Mouse (Mus musculus): ENCODE measurements around the gene Lrrc10. TPM values are rescaled to one million over a fixed set of nuclear protein-coding genes. Genes with fewer than 3 reads are reported as not detected.

The Lrrc10 gene
- polyA plus RNA-seq (2017; shearing (Covaris generic)): not detected

DNA sequence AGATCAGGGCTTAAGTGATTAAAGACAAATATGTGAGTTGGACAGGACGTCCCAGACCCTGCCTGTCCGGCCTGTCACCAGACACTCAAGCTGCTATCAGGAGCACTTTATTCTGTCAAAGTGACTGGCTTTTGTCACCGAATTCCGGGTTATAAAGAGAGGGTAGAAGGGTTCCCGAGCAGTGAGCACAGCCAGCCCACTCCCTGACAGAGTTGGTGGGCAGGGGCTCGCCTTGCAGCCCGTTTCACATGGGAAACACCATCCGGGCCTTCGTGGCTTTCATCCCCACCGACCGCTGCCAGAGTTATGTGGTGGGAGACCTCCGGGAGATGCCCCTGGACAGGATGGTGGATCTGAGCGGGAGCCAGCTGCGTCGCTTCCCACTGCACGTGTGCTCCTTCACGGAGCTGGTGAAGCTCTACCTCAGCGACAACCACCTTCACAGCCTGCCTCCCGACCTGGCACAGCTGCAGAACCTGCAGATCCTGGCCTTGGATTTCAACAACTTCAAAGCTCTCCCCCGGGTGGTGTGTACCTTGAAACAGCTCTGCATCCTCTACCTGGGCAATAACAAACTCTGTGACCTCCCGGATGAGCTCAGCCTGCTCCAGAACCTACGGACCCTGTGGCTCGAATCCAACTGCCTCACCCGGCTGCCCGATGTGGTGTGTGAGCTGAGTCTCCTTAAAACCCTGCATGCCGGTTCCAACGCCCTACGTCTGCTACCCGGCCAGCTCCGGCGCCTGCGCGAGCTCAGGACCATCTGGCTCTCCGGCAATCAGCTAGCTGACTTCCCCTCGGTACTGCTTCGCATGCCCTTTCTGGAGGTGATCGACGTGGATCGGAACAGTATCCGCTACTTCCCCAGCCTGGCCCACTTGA, at the start of gene Lrrc10:
Gene Lrrc10 (plus strand): TSS at position 167 of the 882 bp plus-strand sequence.

GRCm38 (mm10) chr10:117063254-117064021, 18.3 kb downstream of the Lrrc10 start, which contains the start of gene Cct2:
Gene Cct2 (minus strand): TSS chr10:117063814.

Other genes with a start within 250 kb of the Lrrc10 start
- not detected for gene Myrfl, start 148.4 kb upstream of the Lrrc10 start, polyA plus RNA-seq (2017; shearing (Covaris generic))
- 19.3 TPM for gene Rab3ip, start 94.6 kb upstream of the Lrrc10 start, polyA plus RNA-seq (2017; shearing (Covaris generic))
- gene Gm10271, start 72.7 kb upstream of the Lrrc10 start, polyA plus RNA-seq (2017; shearing (Covaris generic)): not detected
- not detected for gene Best3, start 59.0 kb upstream of the Lrrc10 start, polyA plus RNA-seq (2017; shearing (Covaris generic))
- 203 TPM for gene Cct2, start 18.5 kb downstream of the Lrrc10 start, polyA plus RNA-seq (2017; shearing (Covaris generic))
- gene Frs2, start 103.2 kb downstream of the Lrrc10 start, polyA plus RNA-seq (2017; shearing (Covaris generic)): 27.7 TPM
- 48.7 TPM for gene Yeats4, start 179.2 kb downstream of the Lrrc10 start, polyA plus RNA-seq (2017; shearing (Covaris generic))
- not detected for gene 9530003J23Rik, start 193.4 kb downstream of the Lrrc10 start, polyA plus RNA-seq (2017; shearing (Covaris generic))
- gene Lyz2, start 237.0 kb downstream of the Lrrc10 start, polyA plus RNA-seq (2017; shearing (Covaris generic)): 12.9 TPM
- 0.46 TPM for gene Lyz1, start 247.5 kb downstream of the Lrrc10 start, polyA plus RNA-seq (2017; shearing (Covaris generic))